9 mouse cellular contexts compared by ENCODE assay signal in genomic region chr5:5749772-5750222, GRCm38 (mm10). TPM values are rescaled to one million over a fixed set of nuclear protein-coding genes. Genes with fewer than 3 reads are reported as not detected.
A peak's percentile ranks its signal among the peaks of the same experiment; 100 is the strongest.
DNase-seq lines count a peak whose midpoint lies in the region; ATAC-seq and TF ChIP-seq lines count a peak whose summit lies in the region.
"Had no signal": no experiment of that assay in that cellular context is flagged by ENCODE, and none has a peak within 500 bp of the region (broad histone marks: within the 10 kb centered on the region; RNA-seq: fewer than 3 reads in every experiment).

No protein-coding gene starts in this region.

- intact Hi-C loops in gastrocnemius, adult 2 months (cut with DNase I) = loop anchor here (1.0 to 10.0 kb wide), 3 partner anchors 103 to 795 kb away; no protein-coding TSS in a partner anchor

- DNase-seq in gastrocnemius, adult 2 months = peak; percentile 24
- DNase-seq in gastrocnemius, postnatal 25 days = no peak
- peak; percentile 35 for DNase-seq in cerebellum, adult 11 months
- peak; percentile 28 for DNase-seq in hindlimb bud, embryonic 11.5 days (ENCODE audit: extremely low spot score, low read depth, low spot score)
- DNase-seq in left cerebral cortex, adult 18-20 months (ENCODE audit: low spot score in 2 of 2) = peak; percentile 43 to 49

- WGBS in forebrain, embryonic 15.5 days = 1% methylated on average over 13 of the region's 13 CpGs
- 2% methylated on average over 13 of the region's 13 CpGs for WGBS in stomach, embryonic 15.5 days

- no peaks in the 10 kb centered on the region for H3K9me3 ChIP-seq in forebrain, embryonic 15.5 days
- H3K9me3 ChIP-seq in stomach, embryonic 15.5 days = no peaks in the 10 kb centered on the region

- H3K27ac ChIP-seq in gastrocnemius, adult 2 months = no peak overlapping the region
- no peak overlapping the region for H3K27ac ChIP-seq in forebrain, embryonic 15.5 days (replicated peaks)
- no peak overlapping the region for H3K27ac ChIP-seq in stomach, embryonic 15.5 days

- ATAC-seq in forebrain, embryonic 15.5 days (replicated peaks) = peak; percentile 80
- ATAC-seq in megakaryocyte-erythroid progenitor cell, adult 5-6 weeks (replicated peaks; ENCODE audit: low FRiP score, low TSS enrichment, poor library complexity, severe bottlenecking) = peak; percentile 71
- ATAC-seq in stomach, embryonic 15.5 days (ENCODE audit: insufficient read depth, low FRiP score, low read depth) = peak; percentile 38; the same call in 1 of the 2 replicates

- peak overlapping the region; percentile 98 for H3K4me2 ChIP-seq in forebrain, embryonic 15.5 days (replicated peaks)
- peak overlapping the region; percentile 95 for H3K4me2 ChIP-seq in stomach, embryonic 15.5 days

- peak overlapping the region; percentile 88 for H3K4me3 ChIP-seq in gastrocnemius, adult 2 months
- peak overlapping the region; percentile 58 for H3K4me3 ChIP-seq in forebrain, embryonic 15.5 days
- peak overlapping the region; percentile 60 for H3K4me3 ChIP-seq in stomach, embryonic 15.5 days (replicated peaks)

- H3K36me3 ChIP-seq in forebrain, embryonic 15.5 days = no peaks in the 10 kb centered on the region
- H3K36me3 ChIP-seq in stomach, embryonic 15.5 days = no peaks in the 10 kb centered on the region

- H3K9ac ChIP-seq in forebrain, embryonic 15.5 days (replicated peaks) = 0 out of 2 replicates have a peak overlapping the region, but pooled peaks have one; percentile 53
- no peak overlapping the region for H3K9ac ChIP-seq in stomach, embryonic 15.5 days

- H3K4me1 ChIP-seq in forebrain, embryonic 15.5 days = peaks cover 12% of the 10 kb centered on the region
- no peaks in the 10 kb centered on the region for H3K4me1 ChIP-seq in stomach, embryonic 15.5 days

- TF ChIP-seq CTCF in gastrocnemius, adult 2 months (IDR thresholded peaks at IDR 0.05) = peak; percentile 71

- H3K27me3 ChIP-seq in forebrain, embryonic 15.5 days = peaks cover 13% of the 10 kb centered on the region; the same call in 1 of the 2 replicates
- H3K27me3 ChIP-seq in stomach, embryonic 15.5 days (replicated peaks) = 0 out of 2 replicates have a peak, but pooled peaks cover 4% of the 10 kb centered on the region

RNA-seq across cellular contexts. Expression of gene Steap1, which starts 0.7 kb away (rescaled TPM):
- not detected for total RNA-seq in gastrocnemius, adult 2 months (2021)
- not detected for total RNA-seq in gastrocnemius, postnatal 25 days (2021)
- polyA plus RNA-seq in forebrain, embryonic 15.5 days (2015; fragmentation: Nextera tagmentation; extraction: Ambion mirVana) = 1.9 and 2.8 TPM in 2 replicates
- not detected for total RNA-seq in left cerebral cortex, adult 18-20 months (2021)
- not detected in 2 replicates for total RNA-seq in megakaryocyte-erythroid progenitor cell, adult 5-6 weeks (2014; fragmentation: Nextera tagmentation)
- not detected in 2 replicates for total RNA-seq in megakaryocyte-erythroid progenitor cell, adult 5-6 weeks (2017)
- polyA plus RNA-seq in stomach, embryonic 15.5 days (2015; fragmentation: Nextera tagmentation; extraction: Ambion mirVana) = 9.6 and 11.2 TPM in 2 replicates
- total RNA-seq: neutrophil, adult 5-6 weeks had no signal

RNA-seq across cellular contexts. Expression of gene Steap2, which starts 55.4 kb away (rescaled TPM):
- total RNA-seq in gastrocnemius, adult 2 months (2021) = under 1 TPM; 0.36 to 0.61 TPM
- total RNA-seq in gastrocnemius, postnatal 25 days (2021) = under 1 TPM; 0.32 to 0.33 TPM
- polyA plus RNA-seq in forebrain, embryonic 15.5 days (2015; fragmentation: Nextera tagmentation; extraction: Ambion mirVana) = 5.0 and 5.2 TPM in 2 replicates
- 10 to 100 TPM in 1 of 2 experiments, 1 to 10 TPM in 1; 8.4 to 10.7 TPM for total RNA-seq in left cerebral cortex, adult 18-20 months (2021)
- total RNA-seq in megakaryocyte-erythroid progenitor cell, adult 5-6 weeks (2014; fragmentation: Nextera tagmentation) = not detected in 2 replicates
- not detected in 2 replicates for total RNA-seq in megakaryocyte-erythroid progenitor cell, adult 5-6 weeks (2017)
- 8.1 and 8.3 TPM in 2 replicates for polyA plus RNA-seq in stomach, embryonic 15.5 days (2015; fragmentation: Nextera tagmentation; extraction: Ambion mirVana)
- total RNA-seq: neutrophil, adult 5-6 weeks had no signal

Comparison
In these comparisons a context has a peak if more than half of its experiments do, and no peak if none do; other contexts are left out.
1. RNA of gene Steap2, which starts 55.4 kb away (total RNA-seq): 8.4 to 10.7 TPM in left cerebral cortex, adult 18-20 months; 0.36 to 0.61 TPM in gastrocnemius, adult 2 months, 0.32 to 0.33 TPM in gastrocnemius, postnatal 25 days and not detected in megakaryocyte-erythroid progenitor cell, adult 5-6 weeks; every median in the first group is over 4 times any median in the second.
2. Peak in every context shown above with its lines, with median percentiles within 50 percentile points of each other: H3K4me3 ChIP-seq and ATAC-seq.